Mouse (Mus musculus) MEL (cell line): ENCODE measurements around the gene Emilin2.

Source experiments
- CTCF ChIP-seq, 3 experiments: IDR thresholded peaks in 2 of 3; conservative IDR thresholded peaks in 1 of 3; 2 replicates each; pipeline ENCODE4 v1.5.1; 2011 to 2012; ENCODE audit warnings: low read length in 3 of 3, low read depth in 2 of 3, mild to moderate bottlenecking in 2 of 3, improper control_type of control experiment in 1 of 3, inconsistent platforms in 1 of 3, mixed read lengths in 1 of 3, moderate library complexity in 1 of 3; ENCODE audit not compliant: control insufficient read depth in 1 of 3, insufficient read depth in 1 of 3, poor library complexity in 1 of 3, severe bottlenecking in 1 of 3
- EP300 ChIP-seq, 2 experiments: IDR thresholded peaks; 2 replicates each; pipeline ENCODE4 v1.6.1; 2011; ENCODE audit warnings: improper control_type of control experiment in 2 of 2, low read length in 2 of 2, low read depth in 1 of 2, mild to moderate bottlenecking in 1 of 2
- MAX ChIP-seq: IDR thresholded peaks from 2 replicates; pipeline ENCODE4 v1.6.1; 2011; ENCODE audit warnings: low read length, improper control_type of control experiment
- MXI1 ChIP-seq: IDR thresholded peaks from 2 replicates; pipeline ENCODE4 v1.6.1; 2011; ENCODE audit warnings: mild to moderate bottlenecking, low read depth, low read length, improper control_type of control experiment
- POLR2A ChIP-seq, 2 experiments: IDR thresholded peaks; 2 replicates each; pipeline ENCODE4 v1.6.1; 2011 to 2012; ENCODE audit warnings: low read length in 2 of 2, mild to moderate bottlenecking in 2 of 2, control low read depth in 1 of 2, improper control_type of control experiment in 1 of 2, low read depth in 1 of 2, moderate library complexity in 1 of 2; ENCODE audit not compliant: control insufficient read depth in 1 of 2, insufficient read depth in 1 of 2, poor library complexity in 1 of 2
- ZNF384 ChIP-seq: IDR thresholded peaks from 2 replicates; pipeline ENCODE4 v1.6.1; 2012; ENCODE audit warnings: low read depth, mild to moderate bottlenecking, inconsistent platforms, low read length, improper control_type of control experiment

- TF ChIP-seq ZNF384: no peak
- TF ChIP-seq EP300 (IDR thresholded peaks at IDR 0.05; ENCODE audit: low read depth in 1 of 2, low read length in 2 of 2): no peak; a peak in 3 of 4 replicates
- TF ChIP-seq CTCF (IDR thresholded peaks at IDR 0.05 in 2 of 3, conservative IDR thresholded peaks at IDR 0.05 in 1 of 3; ENCODE audit: control insufficient read depth in 1 of 3, insufficient read depth in 1 of 3, low read depth in 2 of 3, low read length in 3 of 3, poor library complexity in 1 of 3, severe bottlenecking in 1 of 3): no peak
- no peak; a peak in 2 of 4 replicates for TF ChIP-seq POLR2A (IDR thresholded peaks at IDR 0.05; ENCODE audit: control insufficient read depth in 1 of 2, insufficient read depth in 1 of 2, low read depth in 1 of 2, low read length in 2 of 2, poor library complexity in 1 of 2)
- peak; percentile 69; the same call in 1 of the 2 replicates for TF ChIP-seq MAX
- TF ChIP-seq MXI1: peak; percentile 17; the same call in 1 of the 2 replicates
Observed at GRCm38 (mm10) chr17:71265336-71266051, 46.3 kb downstream of the Emilin2 start.
